Mouse (Mus musculus) thymus, adult 2 months (tissue): ENCODE data around the gene Olfr657.

Experiments
- CTCF ChIP-seq: fragments of 200-500 bp; IDR thresholded peaks from 2 replicates; pipeline ENCODE4 v1.5.1; 2012; ENCODE audit warnings: mild to moderate bottlenecking, control low read depth, low read length, moderate library complexity, borderline replicate concordance; ENCODE audit not compliant: control insufficient read depth, poor library complexity, insufficient read depth; ENCODE audit errors: extremely low read depth
- POLR2A ChIP-seq: fragments of 200-500 bp; IDR thresholded peaks from 2 replicates; pipeline ENCODE4 v1.6.1; 2012; ENCODE audit warnings: mild to moderate bottlenecking, low read length, control low read depth, moderate library complexity; ENCODE audit not compliant: control insufficient read depth, poor library complexity, insufficient read depth; ENCODE audit errors: extremely low read depth

DNA sequence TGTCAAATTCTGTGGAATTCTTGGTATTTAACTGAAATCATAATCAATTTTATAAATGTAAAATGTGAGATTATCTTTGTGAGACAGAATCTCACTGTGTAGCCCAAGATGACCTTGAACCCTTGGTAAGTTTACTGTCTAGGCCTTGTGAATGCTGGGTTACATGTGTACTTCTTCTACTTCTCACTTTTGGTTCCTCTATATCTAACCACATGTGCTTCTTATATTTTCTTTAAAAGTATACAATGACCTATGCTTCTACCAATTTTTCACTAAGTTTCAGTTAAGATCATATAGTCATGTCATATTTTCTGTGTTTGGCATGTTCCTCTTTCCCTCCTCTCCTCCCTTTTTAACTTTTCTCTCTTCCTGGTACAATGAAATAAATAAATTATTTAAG, 19.9 kb upstream of the Olfr657 start:
- TF ChIP-seq CTCF: no peak
- no peak for TF ChIP-seq POLR2A
